ENCODE assay signal across 13 mouse cellular contexts in genomic region chr1:182573856-182574665, GRCm38 (mm10). TPM values are rescaled to one million over a fixed set of nuclear protein-coding genes. Genes with fewer than 3 reads are reported as not detected.
DNase-seq lines count a peak whose midpoint lies in the region; ATAC-seq and TF ChIP-seq lines count a peak whose summit lies in the region.
"Had no signal": no experiment of that assay in that cellular context is flagged by ENCODE, and none has a peak within 500 bp of the region (broad histone marks: within the 10 kb centered on the region; RNA-seq: fewer than 3 reads in every experiment).

No protein-coding gene starts in this region.

- no peaks in the 10 kb centered on the region; the same call in 1 of the 2 replicates for H3K4me1 ChIP-seq in lung, postnatal 0 days (ENCODE audit: insufficient read depth, low read depth, low read length)
- H3K4me1 ChIP-seq in forebrain, embryonic 13.5 days, result peaks cover 26% of the 10 kb centered on the region
- H3K4me1 ChIP-seq in limb, embryonic 10.5 days, result peaks cover 24% of the 10 kb centered on the region
- H3K4me1 ChIP-seq in neural tube, embryonic 13.5 days (replicated peaks), result peaks cover 14% of the 10 kb centered on the region

- no peak for TF ChIP-seq CTCF in lung, postnatal 0 days (IDR thresholded peaks at IDR 0.05)

- H3K4me3 ChIP-seq in lung, postnatal 0 days (ENCODE audit: low read depth, low read length), result no peak overlapping the region
- H3K4me3 ChIP-seq in forebrain, embryonic 13.5 days, result no peak overlapping the region
- 0 out of 2 replicates have a peak overlapping the region, but pooled peaks have one; percentile 6 for H3K4me3 ChIP-seq in limb, embryonic 10.5 days
- no peak overlapping the region for H3K4me3 ChIP-seq in neural tube, embryonic 13.5 days
- H3K4me3 ChIP-seq: embryonic facial prominence, embryonic 13.5 days; layer of hippocampus, adult 2 months had no signal

- no peak for DNase-seq in lung, postnatal 0 days (ENCODE audit: low spot score)
- no peak for DNase-seq in lung, postnatal 36 days
- DNase-seq in limb, embryonic 10.5 days (ENCODE audit: low spot score), result peak; percentile 56
- DNase-seq in thymus, postnatal 36 days, result no peak
- no peak for DNase-seq in kidney, postnatal 25 days
- no peak for DNase-seq in yolk sac, embryonic 10.5 days (ENCODE audit: low spot score)
- DNase-seq: thymus, adult 2 months had no signal

- peak overlapping the region; percentile 48 for H3K27ac ChIP-seq in lung, postnatal 0 days (ENCODE audit: low read length)
- peak overlapping the region; percentile 82 for H3K27ac ChIP-seq in forebrain, embryonic 13.5 days
- H3K27ac ChIP-seq in limb, embryonic 10.5 days, result peak overlapping the region; percentile 85
- peak overlapping the region; percentile 25; the same call in 1 of the 2 replicates for H3K27ac ChIP-seq in neural tube, embryonic 13.5 days (replicated peaks)
- H3K27ac ChIP-seq: embryonic facial prominence, embryonic 13.5 days; layer of hippocampus, adult 2 months had no signal

- H3K4me2 ChIP-seq in lung, postnatal 0 days (replicated peaks; ENCODE audit: low read depth, low read length), result no peak overlapping the region
- peak overlapping the region; percentile 0; the same call in 1 of the 2 replicates for H3K4me2 ChIP-seq in forebrain, embryonic 13.5 days
- H3K4me2 ChIP-seq in neural tube, embryonic 13.5 days, result no peak overlapping the region
- H3K4me2 ChIP-seq: embryonic facial prominence, embryonic 13.5 days; liver, embryonic 11.5 days had no signal

- ATAC-seq in lung, postnatal 0 days, result peak; percentile 19
- peak; percentile 84 for ATAC-seq in forebrain, embryonic 13.5 days
- ATAC-seq in neural tube, embryonic 13.5 days (ENCODE audit: low read depth), result peak; percentile 65; the same call in 1 of the 2 replicates

- no peak overlapping the region for H3K9ac ChIP-seq in lung, postnatal 0 days (replicated peaks; ENCODE audit: low read depth)
- no peak overlapping the region for H3K9ac ChIP-seq in forebrain, embryonic 13.5 days
- no peak overlapping the region for H3K9ac ChIP-seq in neural tube, embryonic 13.5 days
- H3K9ac ChIP-seq: embryonic facial prominence, embryonic 13.5 days had no signal

- no peak for TF ChIP-seq EP300 in lung, postnatal 0 days (IDR thresholded peaks at IDR 0.05)

- 21% methylated on average over 8 of the region's 8 CpGs for WGBS in lung, postnatal 0 days
- 2% methylated on average over 8 of the region's 8 CpGs for WGBS in forebrain, embryonic 13.5 days
- 13% methylated on average over 8 of the region's 8 CpGs for WGBS in limb, embryonic 10.5 days
- 14% methylated on average over 8 of the region's 8 CpGs for WGBS in neural tube, embryonic 13.5 days

- H3K9me3 ChIP-seq in lung, postnatal 0 days (ENCODE audit: low read length), result no peaks in the 10 kb centered on the region
- H3K9me3 ChIP-seq in forebrain, embryonic 13.5 days (replicated peaks), result no peaks in the 10 kb centered on the region
- no peaks in the 10 kb centered on the region for H3K9me3 ChIP-seq in limb, embryonic 10.5 days (replicated peaks)
- H3K9me3 ChIP-seq in neural tube, embryonic 13.5 days, result no peaks in the 10 kb centered on the region
- H3K9me3 ChIP-seq: embryonic facial prominence, embryonic 13.5 days had no signal

- H3K36me3 ChIP-seq in lung, postnatal 0 days (ENCODE audit: insufficient read depth, low read length), result no peaks in the 10 kb centered on the region
- H3K36me3 ChIP-seq in forebrain, embryonic 13.5 days (ENCODE audit: poor library complexity, severe bottlenecking), result no peaks in the 10 kb centered on the region
- no peaks in the 10 kb centered on the region for H3K36me3 ChIP-seq in limb, embryonic 10.5 days
- no peaks in the 10 kb centered on the region for H3K36me3 ChIP-seq in neural tube, embryonic 13.5 days
- H3K36me3 ChIP-seq: embryonic facial prominence, embryonic 13.5 days had no signal

- no peaks in the 10 kb centered on the region for H3K27me3 ChIP-seq in lung, postnatal 0 days (replicated peaks; ENCODE audit: insufficient read depth, low read length)
- H3K27me3 ChIP-seq in forebrain, embryonic 13.5 days, result peaks cover 44% of the 10 kb centered on the region
- no peaks in the 10 kb centered on the region for H3K27me3 ChIP-seq in limb, embryonic 10.5 days (ENCODE audit: low read depth, poor library complexity, severe bottlenecking)
- H3K27me3 ChIP-seq in neural tube, embryonic 13.5 days, result peaks cover 6% of the 10 kb centered on the region
- H3K27me3 ChIP-seq: embryonic facial prominence, embryonic 13.5 days had no signal

RNA-seq across cellular contexts. Expression of gene Capn8, which starts 9.3 kb away (rescaled TPM):
- polyA plus RNA-seq in lung, postnatal 0 days (2015; fragmentation: Nextera tagmentation; extraction: Ambion mirVana), result 0.25 and 0.57 TPM in 2 replicates
- polyA plus RNA-seq in forebrain, embryonic 13.5 days (2015; fragmentation: Nextera tagmentation; extraction: Ambion mirVana), result 0.10 and 0.16 TPM in 2 replicates
- polyA plus RNA-seq in limb, embryonic 10.5 days (2016; fragmentation: Nextera tagmentation; extraction: Ambion mirVana), result 0.06 TPM in 1 of 2 replicates, not detected in the other
- 0.29 TPM in 1 of 2 replicates, not detected in the other for polyA plus RNA-seq in neural tube, embryonic 13.5 days (2015; fragmentation: Nextera tagmentation; extraction: Ambion mirVana)
- polyA plus RNA-seq: embryonic facial prominence, embryonic 13.5 days; heart, embryonic 16.5 days; liver, embryonic 11.5 days had no signal

RNA-seq across cellular contexts. Expression of gene Capn2, which starts 56.7 kb away (rescaled TPM):
- polyA plus RNA-seq in lung, postnatal 0 days (2015; fragmentation: Nextera tagmentation; extraction: Ambion mirVana), result 135 and 149 TPM in 2 replicates
- 63.8 and 65.1 TPM in 2 replicates for polyA plus RNA-seq in forebrain, embryonic 13.5 days (2015; fragmentation: Nextera tagmentation; extraction: Ambion mirVana)
- 65.2 and 86.5 TPM in 2 replicates for polyA plus RNA-seq in limb, embryonic 10.5 days (2016; fragmentation: Nextera tagmentation; extraction: Ambion mirVana)
- polyA plus RNA-seq in neural tube, embryonic 13.5 days (2015; fragmentation: Nextera tagmentation; extraction: Ambion mirVana), result 95.5 and 99.2 TPM in 2 replicates

Comparison
In these comparisons a context has a peak if more than half of its experiments do, and no peak if none do; other contexts are left out.
1. ATAC-seq: peak in every context shown above with its lines; median percentile 84 in forebrain, embryonic 13.5 days; 65 in neural tube, embryonic 13.5 days; 19 in lung, postnatal 0 days.
2. H3K27ac ChIP-seq: peak in every context shown above with its lines; median percentile 85 in limb, embryonic 10.5 days; 82 in forebrain, embryonic 13.5 days; 48 in lung, postnatal 0 days; 25 in neural tube, embryonic 13.5 days.